Mouse (Mus musculus): ENCODE measurements around the gene Trim10. TPM values are rescaled to one million over a fixed set of nuclear protein-coding genes. Genes with fewer than 3 reads are reported as not detected.

Gene Trim10
- polyA plus RNA-seq, 1 experiment from 2014 or later = 295 TPM

DNA sequence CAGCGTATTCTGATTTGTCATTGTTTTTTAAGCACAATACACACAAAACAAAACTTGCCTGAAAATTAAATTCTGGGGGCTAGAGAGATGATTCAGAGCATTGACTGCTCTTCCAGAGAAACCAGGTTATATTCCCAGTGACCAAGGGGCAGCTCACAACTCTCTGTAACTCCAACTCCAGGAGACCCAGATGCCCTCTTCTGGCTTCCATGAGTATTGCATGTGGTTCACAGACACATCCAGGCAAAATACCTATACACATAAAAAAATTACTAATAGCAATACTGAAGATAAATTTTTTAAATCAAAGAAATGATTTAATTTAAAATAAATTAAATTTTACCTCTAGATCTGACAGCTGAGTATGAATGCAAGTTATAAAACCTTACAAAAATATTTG is 27.2 kb downstream of the Trim10 start:
- Histone ChIP-seq H3K27me3 (ENCODE audit: control insufficient read depth, insufficient read depth, low read depth, low read length) (no peaks in the 10 kb centered on the region; the same call in none of the 2 replicates), H3K4me3 (ENCODE audit: low read depth, low read length) (no peak overlapping the region), H3K9me3 (replicated peaks; ENCODE audit: control insufficient read depth, low read length) (no peaks in the 10 kb centered on the region), H3K9ac (ENCODE audit: low read depth, low read length) (no peak overlapping the region), H3K36me3 (ENCODE audit: control insufficient read depth, insufficient read depth) (no peaks in the 10 kb centered on the region), H3K27ac (ENCODE audit: low read length) (no peak overlapping the region), H3K4me1 (ENCODE audit: control insufficient read depth, low read depth, low read length) (no peaks in the 10 kb centered on the region), H3K4me2 (ENCODE audit: low read depth, low read length) (no peak overlapping the region)
- ATAC-seq (ENCODE audit: low read depth) = no peak
- 71% methylated on average over 1 of the region's 1 CpGs for WGBS (ENCODE audit: insufficient replicate concordance)

DNA sequence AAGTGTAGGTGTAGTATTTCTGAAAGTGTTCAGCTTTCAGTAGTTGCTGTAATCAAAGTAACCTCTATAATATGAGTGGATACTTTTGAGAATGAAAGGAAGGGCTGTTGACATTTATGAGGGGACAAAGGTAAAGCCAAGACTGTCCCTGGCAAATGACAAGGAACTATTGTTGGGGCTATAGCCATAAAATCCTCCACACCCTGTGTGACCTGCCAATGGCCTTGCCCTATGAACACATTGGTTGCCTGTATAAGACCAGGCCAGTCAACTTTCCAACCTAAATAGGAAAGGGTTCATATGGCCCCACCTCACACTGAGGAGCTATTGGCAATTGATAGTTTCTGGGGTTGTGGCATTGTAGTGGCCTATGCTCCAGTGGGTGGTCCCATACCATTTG is 27.7 kb downstream of the Trim10 start:
- ATAC-seq (ENCODE audit: low read depth) = no peak
- no peaks in the 10 kb centered on the region for H3K9me3 ChIP-seq (replicated peaks; ENCODE audit: control insufficient read depth, low read length)
- H3K27me3 ChIP-seq (ENCODE audit: control insufficient read depth, insufficient read depth, low read depth, low read length) = no peaks in the 10 kb centered on the region; the same call in none of the 2 replicates
- no peaks in the 10 kb centered on the region for H3K4me1 ChIP-seq (ENCODE audit: control insufficient read depth, low read depth, low read length)
- no peak overlapping the region for H3K4me2 ChIP-seq (ENCODE audit: low read depth, low read length)
- no peak overlapping the region for H3K27ac ChIP-seq (ENCODE audit: low read length)
- no peaks in the 10 kb centered on the region for H3K36me3 ChIP-seq (ENCODE audit: control insufficient read depth, insufficient read depth)
- no peak overlapping the region for H3K9ac ChIP-seq (ENCODE audit: low read depth, low read length)
- no peak overlapping the region for H3K4me3 ChIP-seq (ENCODE audit: low read depth, low read length)

DNA sequence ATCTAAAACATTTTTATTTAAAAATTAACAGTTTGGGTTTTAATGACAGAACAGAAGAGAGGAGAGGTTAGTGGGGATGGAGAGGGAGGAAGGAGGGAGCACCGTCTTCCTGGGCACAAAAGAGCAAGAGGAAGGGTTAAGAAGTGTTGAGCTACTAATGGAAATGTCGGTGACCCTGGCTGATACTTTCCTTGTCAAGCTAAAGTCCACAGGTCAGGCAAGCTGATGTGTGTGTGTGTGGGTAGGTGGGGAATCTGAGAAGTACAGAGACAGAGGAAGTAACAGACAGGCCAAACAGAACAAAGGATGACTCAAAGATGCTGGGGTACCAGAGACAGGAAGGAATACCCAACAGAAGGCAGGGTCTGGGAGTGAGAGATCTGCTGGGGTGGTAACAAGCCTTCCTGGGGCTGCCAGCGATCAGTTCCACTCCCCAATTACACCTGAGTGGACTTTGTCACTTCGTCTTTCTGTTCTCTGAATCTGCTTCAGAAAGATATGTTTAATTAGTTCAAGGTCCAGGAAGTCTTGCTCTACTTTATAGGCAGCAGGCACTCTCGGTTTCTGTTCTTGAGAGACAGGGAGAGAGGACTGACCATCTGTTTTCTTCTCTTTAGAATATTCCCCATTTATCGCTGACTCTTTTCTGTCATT is 28.3 kb downstream of the Trim10 start, which contains the start of gene Trim31:
Gene Trim31 (plus strand): TSS at position 567 of the 654 bp plus-strand sequence.
- no peak for ATAC-seq (ENCODE audit: low read depth)
- H3K4me2 ChIP-seq (ENCODE audit: low read depth, low read length) = no peak within 1 kb of the TSS
- H3K27me3 ChIP-seq (ENCODE audit: control insufficient read depth, insufficient read depth, low read depth, low read length) = no peaks in the 10 kb centered on the region; the same call in none of the 2 replicates
- H3K9me3 ChIP-seq (replicated peaks; ENCODE audit: control insufficient read depth, low read length) = no peaks in the 10 kb centered on the region
- no peak within 1 kb of the TSS for H3K9ac ChIP-seq (ENCODE audit: low read depth, low read length)
- WGBS (ENCODE audit: insufficient replicate concordance) = 49% methylated on average over 6 of the region's 6 CpGs
- no peaks in the 10 kb centered on the region for H3K4me1 ChIP-seq (ENCODE audit: control insufficient read depth, low read depth, low read length)
- H3K4me3 ChIP-seq (ENCODE audit: low read depth, low read length) = no peak within 1 kb of the TSS
- H3K36me3 ChIP-seq (ENCODE audit: control insufficient read depth, insufficient read depth) = no peaks in the 10 kb centered on the region
- no peak within 1 kb of the TSS for H3K27ac ChIP-seq (ENCODE audit: low read length)

DNA sequence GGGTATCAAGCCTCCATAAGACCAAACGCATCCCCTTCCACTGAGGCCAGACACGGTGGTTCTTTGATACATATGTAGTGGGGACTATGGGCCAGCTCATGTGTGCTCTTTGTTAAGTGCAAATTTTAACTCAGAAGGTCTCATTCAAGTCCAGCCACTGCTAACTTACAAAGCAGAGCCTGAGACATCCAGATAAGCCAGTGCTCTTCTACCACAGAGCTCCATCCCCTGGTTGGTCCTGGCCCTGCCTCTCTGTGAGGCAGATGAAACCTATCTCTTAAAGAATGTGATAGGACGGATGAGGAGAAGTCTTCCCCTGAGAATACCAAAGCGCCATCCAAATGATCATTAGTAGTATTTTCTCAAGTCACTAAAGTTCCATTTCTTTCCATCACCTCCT is 30.0 kb downstream of the Trim10 start:
- Histone ChIP-seq H3K4me1 (ENCODE audit: control insufficient read depth, low read depth, low read length) (no peaks in the 10 kb centered on the region), H3K27me3 (ENCODE audit: control insufficient read depth, insufficient read depth, low read depth, low read length) (no peaks in the 10 kb centered on the region; the same call in none of the 2 replicates), H3K9ac (ENCODE audit: low read depth, low read length) (no peak overlapping the region), H3K9me3 (replicated peaks; ENCODE audit: control insufficient read depth, low read length) (no peaks in the 10 kb centered on the region), H3K4me3 (ENCODE audit: low read depth, low read length) (no peak overlapping the region), H3K36me3 (ENCODE audit: control insufficient read depth, insufficient read depth) (no peaks in the 10 kb centered on the region), H3K27ac (ENCODE audit: low read length) (no peak overlapping the region), H3K4me2 (ENCODE audit: low read depth, low read length) (no peak overlapping the region)
- no peak for ATAC-seq (ENCODE audit: low read depth)
- 51% methylated on average over 4 of the region's 4 CpGs for WGBS (ENCODE audit: insufficient replicate concordance)

GRCm38 (mm10) chr17:36900001-36900400 is 30.6 kb downstream of the Trim10 start:
- H3K36me3 ChIP-seq (ENCODE audit: control insufficient read depth, insufficient read depth) = no peaks in the 10 kb centered on the region
- 66% methylated on average over 5 of the region's 5 CpGs for WGBS (ENCODE audit: insufficient replicate concordance)
- H3K27me3 ChIP-seq (ENCODE audit: control insufficient read depth, insufficient read depth, low read depth, low read length) = no peaks in the 10 kb centered on the region; the same call in 1 of the 2 replicates
- H3K4me1 ChIP-seq (ENCODE audit: control insufficient read depth, low read depth, low read length) = no peaks in the 10 kb centered on the region
- ATAC-seq (ENCODE audit: low read depth) = no peak
- H3K27ac ChIP-seq (ENCODE audit: low read length) = no peak overlapping the region
- no peak overlapping the region for H3K9ac ChIP-seq (ENCODE audit: low read depth, low read length)
- H3K4me3 ChIP-seq (ENCODE audit: low read depth, low read length) = no peak overlapping the region
- no peaks in the 10 kb centered on the region for H3K9me3 ChIP-seq (replicated peaks; ENCODE audit: control insufficient read depth, low read length)
- no peak overlapping the region for H3K4me2 ChIP-seq (ENCODE audit: low read depth, low read length)

DNA sequence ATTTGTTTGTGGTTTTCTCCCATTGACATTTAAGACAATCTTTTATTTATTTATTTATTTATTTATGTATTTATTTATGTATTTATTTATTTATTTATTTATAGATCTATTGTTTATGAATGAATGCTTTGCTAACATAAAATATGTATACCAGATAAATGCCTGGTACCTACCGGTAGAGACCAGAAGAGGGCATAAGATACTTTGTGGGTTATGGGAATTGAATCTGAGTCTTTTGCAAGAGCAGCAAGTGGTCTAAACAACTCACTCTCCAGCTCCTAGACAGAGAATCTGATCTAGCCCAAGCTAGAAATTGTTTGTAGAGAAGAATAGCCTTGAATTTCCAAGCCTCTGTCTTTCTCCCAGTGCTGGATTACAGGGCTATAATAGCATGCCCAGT is 31.3 kb downstream of the Trim10 start:
- H3K4me1 ChIP-seq (ENCODE audit: control insufficient read depth, low read depth, low read length) = no peaks in the 10 kb centered on the region
- no peak overlapping the region for H3K9ac ChIP-seq (ENCODE audit: low read depth, low read length)
- H3K4me2 ChIP-seq (ENCODE audit: low read depth, low read length) = no peak overlapping the region
- WGBS (ENCODE audit: insufficient replicate concordance) = 18% methylated on average over 1 of the region's 1 CpGs
- H3K9me3 ChIP-seq (replicated peaks; ENCODE audit: control insufficient read depth, low read length) = no peaks in the 10 kb centered on the region
- no peaks in the 10 kb centered on the region for H3K36me3 ChIP-seq (ENCODE audit: control insufficient read depth, insufficient read depth)
- H3K27ac ChIP-seq (ENCODE audit: low read length) = no peak overlapping the region
- H3K4me3 ChIP-seq (ENCODE audit: low read depth, low read length) = no peak overlapping the region
- no peak for ATAC-seq (ENCODE audit: low read depth)
- no peaks in the 10 kb centered on the region for H3K27me3 ChIP-seq (ENCODE audit: control insufficient read depth, insufficient read depth, low read depth, low read length)

- H3K9me3 ChIP-seq (replicated peaks; ENCODE audit: control insufficient read depth, low read length) = no peaks in the 10 kb centered on the region
- no peak for ATAC-seq (ENCODE audit: low read depth)
- WGBS (ENCODE audit: insufficient replicate concordance) = 47% methylated on average over 3 of the region's 3 CpGs
Observed at GRCm38 (mm10) chr17:36903651-36904050, 34.3 kb downstream of the Trim10 start.

GRCm38 (mm10) chr17:36908235-36908634 is 38.9 kb downstream of the Trim10 start:
- Histone ChIP-seq H3K27me3 (ENCODE audit: control insufficient read depth, insufficient read depth, low read depth, low read length) (no peaks in the 10 kb centered on the region), H3K27ac (ENCODE audit: low read length) (no peak overlapping the region), H3K4me2 (ENCODE audit: low read depth, low read length) (no peak overlapping the region), H3K4me3 (ENCODE audit: low read depth, low read length) (no peak overlapping the region), H3K9ac (ENCODE audit: low read depth, low read length) (no peak overlapping the region), H3K9me3 (replicated peaks; ENCODE audit: control insufficient read depth, low read length) (no peaks in the 10 kb centered on the region), H3K36me3 (ENCODE audit: control insufficient read depth, insufficient read depth) (no peaks in the 10 kb centered on the region), H3K4me1 (ENCODE audit: control insufficient read depth, low read depth, low read length) (no peaks in the 10 kb centered on the region)
- ATAC-seq (ENCODE audit: low read depth) = no peak
- WGBS (ENCODE audit: insufficient replicate concordance) = 22% methylated on average over 1 of the region's 1 CpGs

More at GRCm38 (mm10) chr17:36903651-36904050, 34.3 kb downstream of the Trim10 start:
- Histone ChIP-seq H3K27me3 (ENCODE audit: control insufficient read depth, insufficient read depth, low read depth, low read length) (no peaks in the 10 kb centered on the region), H3K4me2 (ENCODE audit: low read depth, low read length) (no peak overlapping the region), H3K9ac (ENCODE audit: low read depth, low read length) (no peak overlapping the region), H3K4me1 (ENCODE audit: control insufficient read depth, low read depth, low read length) (no peaks in the 10 kb centered on the region), H3K36me3 (ENCODE audit: control insufficient read depth, insufficient read depth) (no peaks in the 10 kb centered on the region), H3K27ac (ENCODE audit: low read length) (no peak overlapping the region), H3K4me3 (ENCODE audit: low read depth, low read length) (no peak overlapping the region)

GRCm38 (mm10) chr17:36909802-36910201 is 40.4 kb downstream of the Trim10 start:
- no peak overlapping the region for H3K4me3 ChIP-seq (ENCODE audit: low read depth, low read length)
- H3K4me2 ChIP-seq (ENCODE audit: low read depth, low read length) = no peak overlapping the region
- no peak for ATAC-seq (ENCODE audit: low read depth)
- no peak overlapping the region for H3K9ac ChIP-seq (ENCODE audit: low read depth, low read length)
- no peaks in the 10 kb centered on the region for H3K4me1 ChIP-seq (ENCODE audit: control insufficient read depth, low read depth, low read length)
- H3K27me3 ChIP-seq (ENCODE audit: control insufficient read depth, insufficient read depth, low read depth, low read length) = no peaks in the 10 kb centered on the region
- 31% methylated on average over 4 of the region's 4 CpGs for WGBS (ENCODE audit: insufficient replicate concordance)
- no peaks in the 10 kb centered on the region for H3K9me3 ChIP-seq (replicated peaks; ENCODE audit: control insufficient read depth, low read length)
- H3K36me3 ChIP-seq (ENCODE audit: control insufficient read depth, insufficient read depth) = no peaks in the 10 kb centered on the region
- no peak overlapping the region for H3K27ac ChIP-seq (ENCODE audit: low read length)

Measured in liver, embryonic 16.5 days (tissue).